Mouse (Mus musculus) lung, adult 2 months (tissue): Measurements from ENCODE around the gene Olfr1278.

Experiments used
- CTCF ChIP-seq: fragments of 200-500 bp; IDR thresholded peaks from 2 replicates; pipeline ENCODE4 v1.5.1; 2011; ENCODE audit warnings: mild to moderate bottlenecking, low read length, control low read depth; ENCODE audit not compliant: insufficient read depth
- POLR2A ChIP-seq: fragments of 200-500 bp; IDR thresholded peaks from 2 replicates; pipeline ENCODE4 v1.6.1; 2011; ENCODE audit warnings: low read depth, mild to moderate bottlenecking, control low read depth, low read length, borderline replicate concordance; ENCODE audit errors: extremely low read depth

DNA sequence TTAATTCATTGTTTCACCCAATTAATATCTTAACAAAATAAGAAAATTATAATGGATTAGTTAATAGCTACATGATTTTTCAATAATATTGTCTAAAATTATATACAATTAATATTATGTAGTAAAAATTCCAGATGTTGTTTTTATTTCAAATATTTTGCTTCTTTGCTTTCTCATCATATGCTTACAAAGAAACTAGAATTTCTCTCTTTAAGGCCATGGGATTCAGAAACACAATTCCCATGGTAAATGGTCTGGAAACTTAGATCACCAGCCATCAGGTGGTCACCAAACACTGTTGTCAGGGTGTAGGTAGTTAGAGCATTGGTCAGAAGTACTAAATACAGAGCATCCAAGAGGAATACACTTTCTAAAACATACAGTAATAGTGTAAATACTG is at the start of gene Olfr1278:
- TF ChIP-seq CTCF (no peak), POLR2A (no peak)
